Mouse (Mus musculus) CH12.LX (cell line): ENCODE measurements at regions not wholly inside any gene's neighbourhood (a gene's known extent, or its start where the extent isn't known, plus 50 kb on each side); places are given as distances from the start of the nearest gene placed in this dataset.

Experiments used
- DNase-seq: peaks from one replicate; pipeline ENCODE4 v3.0.0-alpha.2; 2013; ENCODE audit errors: extremely low read depth
- H3K27ac ChIP-seq: 2 replicates; pipeline ENCODE4 v1.5.1; 2012; ENCODE audit warnings: low read depth, mild to moderate bottlenecking, control low read depth, moderate library complexity; ENCODE audit not compliant: insufficient read depth
- H3K27me3 ChIP-seq: replicated peaks from 2 replicates; pipeline ENCODE3; 2012; ENCODE audit warnings: inconsistent platforms
- H3K36me3 ChIP-seq, 2 experiments: replicated peaks in 1 of 2; 2 replicates each; pipeline versions ENCODE3 to v1.6.1; 2012; ENCODE audit warnings: inconsistent platforms in 1 of 2, low read length in 1 of 2, mild to moderate bottlenecking in 1 of 2, mixed read lengths in 1 of 2, moderate library complexity in 1 of 2; ENCODE audit not compliant: control insufficient read depth in 1 of 2, insufficient read depth in 1 of 2
- H3K4me1 ChIP-seq, 2 experiments: 2 replicates each; pipeline ENCODE4 v1.6.1; 2012; ENCODE audit warnings: inconsistent platforms in 1 of 2, moderate library complexity in 1 of 2; ENCODE audit not compliant: insufficient read depth in 2 of 2, control insufficient read depth in 1 of 2
- H3K4me2 ChIP-seq: 2 replicates; pipeline ENCODE4 v1.6.1; 2012; ENCODE audit warnings: low read depth, mild to moderate bottlenecking, control low read depth; ENCODE audit not compliant: poor library complexity, insufficient read depth, severe bottlenecking
- H3K4me3 ChIP-seq, 3 experiments: fragments of 150-350 bp in 1 of 3; sonication (generic) in 1 of 3; replicated peaks in 1 of 3; 2 replicates each; pipeline versions ENCODE3 to v1.5.1; 2011 to 2012; ENCODE audit warnings: low read depth in 2 of 3, low read length in 2 of 3, mild to moderate bottlenecking in 2 of 3, moderate library complexity in 2 of 3, control low read depth in 1 of 3, improper control_type of control experiment in 1 of 3, inconsistent platforms in 1 of 3, mixed read lengths in 1 of 3; ENCODE audit not compliant: poor library complexity in 1 of 3
- H3K79me2 ChIP-seq: replicated peaks from 2 replicates; pipeline ENCODE4 v1.6.1; 2012; ENCODE audit warnings: mild to moderate bottlenecking, moderate library complexity; ENCODE audit not compliant: control insufficient read depth, poor library complexity, insufficient read depth, severe bottlenecking; ENCODE audit errors: extremely low read depth
- H3K9ac ChIP-seq: 2 replicates; pipeline ENCODE4 v1.6.1; 2012; ENCODE audit warnings: low read depth, mild to moderate bottlenecking, control low read depth, moderate library complexity; ENCODE audit not compliant: insufficient read depth
- H3K9me3 ChIP-seq: replicated peaks from 2 replicates; pipeline ENCODE3; 2012; ENCODE audit warnings: low read length, inconsistent platforms, mixed read lengths
- CHD1 ChIP-seq: IDR thresholded peaks from 2 replicates; pipeline ENCODE4 v1.6.1; 2012; ENCODE audit warnings: low read depth, low read length, improper control_type of control experiment, inconsistent platforms
- E2F4 ChIP-seq: IDR thresholded peaks from 2 replicates; pipeline ENCODE4 v1.6.1; 2011; ENCODE audit warnings: low read depth, low read length, improper control_type of control experiment; ENCODE audit not compliant: insufficient replicate concordance
- ETS1 ChIP-seq: conservative IDR thresholded peaks from 2 replicates; pipeline ENCODE4 v1.6.1; 2012; ENCODE audit warnings: low read depth, mild to moderate bottlenecking, inconsistent platforms, low read length, improper control_type of control experiment, moderate library complexity
- GABPA ChIP-seq: IDR thresholded peaks from 2 replicates; pipeline ENCODE4 v1.6.1; 2012; ENCODE audit warnings: low read depth, low read length, improper control_type of control experiment, inconsistent platforms; ENCODE audit not compliant: insufficient replicate concordance
- HCFC1 ChIP-seq: IDR thresholded peaks from 2 replicates; pipeline ENCODE4 v1.6.1; 2012; ENCODE audit warnings: low read depth, mild to moderate bottlenecking, inconsistent platforms, low read length, improper control_type of control experiment
- MAFK ChIP-seq: IDR thresholded peaks from 2 replicates; pipeline ENCODE4 v1.6.1; 2011; ENCODE audit warnings: low read length, improper control_type of control experiment; ENCODE audit not compliant: insufficient replicate concordance
- MAZ ChIP-seq: IDR thresholded peaks from 2 replicates; pipeline ENCODE4 v1.6.1; 2012; ENCODE audit warnings: low read depth, mild to moderate bottlenecking, inconsistent platforms, low read length, improper control_type of control experiment, moderate library complexity
- MXI1 ChIP-seq: IDR thresholded peaks from 2 replicates; pipeline ENCODE4 v1.6.1; 2011; ENCODE audit warnings: mild to moderate bottlenecking, low read depth, low read length, improper control_type of control experiment
- NELFE ChIP-seq: IDR thresholded peaks from 2 replicates; pipeline ENCODE4 v1.6.1; 2011; ENCODE audit warnings: low read depth, low read length, improper control_type of control experiment
- NRF1 ChIP-seq: IDR thresholded peaks from 2 replicates; pipeline ENCODE4 v1.6.1; 2014; ENCODE audit warnings: low read depth, mild to moderate bottlenecking, inconsistent platforms, low read length, improper control_type of control experiment, moderate library complexity
- POLR2A ChIP-seq: IDR thresholded peaks from 2 replicates; pipeline ENCODE4 v1.6.1; 2011; ENCODE audit warnings: low read depth, mild to moderate bottlenecking, improper control_type of control experiment, low read length
- RCOR1 ChIP-seq: conservative IDR thresholded peaks from 2 replicates; pipeline ENCODE4 v1.6.1; 2012; ENCODE audit warnings: low read depth, mild to moderate bottlenecking, inconsistent platforms, low read length, improper control_type of control experiment
- SIN3A ChIP-seq: IDR thresholded peaks from 2 replicates; pipeline ENCODE4 v1.6.1; 2012; ENCODE audit warnings: low read length, improper control_type of control experiment, inconsistent platforms
- TBP ChIP-seq: conservative IDR thresholded peaks from 2 replicates; pipeline ENCODE4 v1.6.1; 2011; ENCODE audit warnings: low read depth, low read length, improper control_type of control experiment
- TCF12 ChIP-seq: IDR thresholded peaks from 2 replicates; pipeline ENCODE4 v1.6.1; 2014; ENCODE audit warnings: low read depth, mild to moderate bottlenecking, inconsistent platforms, low read length, improper control_type of control experiment
- USF1 ChIP-seq: IDR thresholded peaks from 2 replicates; pipeline ENCODE4 v1.6.1; 2014; ENCODE audit warnings: low read depth, mild to moderate bottlenecking, inconsistent platforms, low read length, improper control_type of control experiment
- USF2 ChIP-seq: conservative IDR thresholded peaks from 2 replicates; pipeline ENCODE4 v1.6.1; 2011; ENCODE audit warnings: low read depth, low read length, improper control_type of control experiment
- ZKSCAN1 ChIP-seq: IDR thresholded peaks from 2 replicates; pipeline ENCODE4 v1.6.1; 2012; ENCODE audit warnings: low read depth, inconsistent platforms, low read length, improper control_type of control experiment, borderline replicate concordance
- ZNF384 ChIP-seq: IDR thresholded peaks from 2 replicates; pipeline ENCODE4 v1.6.1; 2012; ENCODE audit warnings: low read depth, low read length, improper control_type of control experiment, inconsistent platforms
- dilution Hi-C: fragments of 300-500 bp; cut with MboI; formaldehyde crosslinking; loops from 2 replicates; pipeline ENCODE4 v1.14.3; 2020; ENCODE audit warnings: low sequenced_read_pairs; ENCODE audit not compliant: extremely low pct_unique_long_range_greater_than_20kb, extremely low pct_ligation_motif_present
- in situ Hi-C: fragments of 300-500 bp; cut with MboI; formaldehyde crosslinking; loops from 3 replicates; pipeline ENCODE4 v1.14.3; 2019; ENCODE audit warnings: low sequenced_read_pairs, low pct_ligation_motif_present, low pct_unique_long_range_greater_than_20kb, mixed read lengths

DNA sequence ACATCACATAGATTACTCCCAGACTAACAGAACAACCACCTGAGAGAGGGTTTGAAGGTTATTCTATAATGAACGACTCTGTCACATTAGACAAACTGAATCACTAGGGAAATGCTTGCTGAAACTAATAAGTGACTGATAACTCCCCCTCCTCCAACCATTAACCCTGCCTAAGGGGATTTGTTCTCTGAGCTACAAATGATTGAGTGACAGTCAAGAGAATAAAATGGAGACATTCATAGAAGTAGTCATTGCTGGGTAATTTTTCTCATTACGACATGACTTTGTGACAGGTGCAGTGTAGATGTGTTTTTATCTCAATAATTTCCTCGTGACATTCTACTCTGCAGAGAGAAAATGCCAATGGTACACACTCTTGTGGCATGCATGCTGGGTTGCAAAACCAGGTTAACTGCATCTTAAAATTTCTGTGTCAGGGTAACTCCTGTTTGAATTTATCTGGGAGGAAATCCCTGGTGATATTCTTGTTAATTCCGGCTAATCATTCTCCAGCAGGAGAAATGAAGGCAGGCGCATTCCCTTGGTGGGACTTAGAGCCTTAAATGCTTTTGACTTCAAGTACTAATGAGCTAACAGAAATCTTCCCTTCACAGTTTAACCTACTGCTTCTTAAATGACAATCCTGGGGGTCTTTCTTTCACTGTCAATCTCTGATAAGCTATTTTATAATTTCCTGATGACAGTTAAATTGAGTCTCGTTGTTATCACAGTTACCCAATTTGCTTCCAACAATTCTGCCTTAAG, 292.6 kb upstream of the Lcorl start:
- no peak for DNase-seq
- no peaks in the 10 kb centered on the region for H3K36me3 ChIP-seq
- TF ChIP-seq MXI1 = no peak
- no peak for TF ChIP-seq NRF1
- no peak for TF ChIP-seq HCFC1
- no peak for TF ChIP-seq RCOR1
- no peak overlapping the region for H3K4me2 ChIP-seq
- H3K27ac ChIP-seq = no peak overlapping the region
- no peaks in the 10 kb centered on the region for H3K79me2 ChIP-seq
- no peaks in the 10 kb centered on the region for H3K4me1 ChIP-seq
- in situ Hi-C loops = no loop called here
- no peak overlapping the region for H3K4me3 ChIP-seq
- H3K9me3 ChIP-seq = no peaks in the 10 kb centered on the region
- no peaks in the 10 kb centered on the region for H3K27me3 ChIP-seq
- dilution Hi-C loops = no loop called here
- H3K9ac ChIP-seq = no peak overlapping the region

DNA sequence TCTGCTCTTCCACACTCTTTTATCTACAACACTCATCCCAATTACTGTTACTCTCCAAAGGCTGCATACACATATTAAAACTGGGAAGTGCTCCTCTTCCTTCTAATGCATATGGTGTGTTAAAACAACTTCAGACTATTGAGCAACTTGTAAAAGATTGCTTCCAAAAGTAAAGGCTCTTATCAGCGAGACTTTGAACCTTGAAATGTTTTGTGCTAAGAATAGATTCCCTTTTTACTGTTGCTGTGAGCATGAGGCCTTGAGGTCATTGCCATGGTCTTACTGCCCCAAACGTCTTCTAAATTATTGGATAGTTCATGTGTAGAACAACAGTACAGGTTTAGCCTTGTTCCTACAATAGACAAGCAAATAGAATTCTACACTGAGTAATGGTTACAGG, 281.6 kb upstream of the Lcorl start:
- Histone ChIP-seq H3K4me2 (no peak overlapping the region), H3K9me3 (no peaks in the 10 kb centered on the region), H3K9ac (no peak overlapping the region), H3K4me1 (no peaks in the 10 kb centered on the region), H3K36me3 (no peaks in the 10 kb centered on the region), H3K4me3 (no peak overlapping the region), H3K79me2 (no peaks in the 10 kb centered on the region), H3K27me3 (no peaks in the 10 kb centered on the region), H3K27ac (no peak overlapping the region)
- DNase-seq = no peak
- TF ChIP-seq ZKSCAN1 (no peak), SIN3A (no peak), POLR2A (no peak)
- in situ Hi-C loops (no loop called here), dilution Hi-C loops (no loop called here)

DNA sequence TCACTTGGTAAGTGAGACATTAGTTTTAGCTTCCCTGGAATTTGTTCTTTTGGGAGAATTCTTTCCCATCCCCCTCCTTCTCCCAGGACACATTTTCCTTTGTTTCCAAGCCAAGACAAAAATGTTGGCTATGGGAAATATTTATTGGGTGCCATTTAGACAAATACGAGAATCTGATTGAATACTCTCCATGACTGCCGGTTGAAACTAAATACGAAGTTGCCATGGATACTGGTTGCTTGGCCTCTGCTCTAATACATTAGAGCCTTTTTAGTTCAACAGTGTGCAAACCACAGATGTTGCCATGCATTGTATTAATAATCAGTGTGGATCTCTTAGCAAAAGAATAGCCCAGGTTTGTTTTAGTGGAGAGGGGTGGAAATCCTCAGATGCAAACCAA, 280.3 kb upstream of the Lcorl start:
- H3K27ac ChIP-seq = no peak overlapping the region
- TF ChIP-seq GABPA = no peak
- no peak for TF ChIP-seq E2F4
- TF ChIP-seq MAZ = no peak
- TF ChIP-seq USF2 = no peak
- TF ChIP-seq ZNF384 = no peak
- TF ChIP-seq MAFK = no peak
- no peak for TF ChIP-seq NELFE
- TF ChIP-seq TBP = no peak
- no peak for TF ChIP-seq NRF1
- no peak for TF ChIP-seq ETS1
- no peak for TF ChIP-seq CHD1
- no peak for TF ChIP-seq TCF12
- TF ChIP-seq HCFC1 = no peak
- TF ChIP-seq USF1 = no peak
- TF ChIP-seq, all 38 proteins: peak for 0
- Histone ChIP-seq H3K9ac (no peak overlapping the region), H3K4me1 (no peaks in the 10 kb centered on the region), H3K4me3 (no peak overlapping the region), H3K4me2 (no peak overlapping the region), H3K9me3 (no peaks in the 10 kb centered on the region), H3K36me3 (no peaks in the 10 kb centered on the region), H3K79me2 (no peaks in the 10 kb centered on the region), H3K27me3 (no peaks in the 10 kb centered on the region)
- in situ Hi-C loops (no loop called here), dilution Hi-C loops (no loop called here)
- no peak for DNase-seq
